Mouse (Mus musculus) midbrain, postnatal 0 days (tissue): Measurements from ENCODE around the gene Atp6v1e1. TPM values are rescaled to one million over a fixed set of nuclear protein-coding genes. Genes with fewer than 3 reads are reported as not detected.

Source experiments
- ATAC-seq: fragments of 200-750 bp; cut with Nextera tagmentation; 2 replicates; pipeline ENCODE4 v1.8.0; 2017; ENCODE audit warnings: moderate number of reproducible peaks, mild to moderate bottlenecking, moderate TSS enrichment, moderate library complexity; ENCODE audit not compliant: low FRiP score
- DNase-seq: peaks from one replicate; pipeline ENCODE4 v3.0.0-alpha.2; 2015; ENCODE audit warnings: low spot score
- H3K27ac ChIP-seq: fragments of 300-500 bp; sonication (generic); 2 replicates; pipeline ENCODE4 v1.5.1; 2014; ENCODE audit warnings: low read depth, mild to moderate bottlenecking, low read length, mixed read lengths
- H3K27me3 ChIP-seq: fragments of 300-500 bp; sonication (generic); 2 replicates; pipeline ENCODE4 v1.6.1; 2014; ENCODE audit warnings: low read length, control low read depth, mixed read lengths; ENCODE audit not compliant: insufficient read depth
- H3K36me3 ChIP-seq: fragments of 300-500 bp; sonication (generic); 2 replicates; pipeline ENCODE4 v1.6.1; 2014; ENCODE audit warnings: low read length, control low read depth, mixed read lengths; ENCODE audit not compliant: insufficient read depth
- H3K4me1 ChIP-seq: fragments of 300-500 bp; sonication (generic); 2 replicates; pipeline ENCODE4 v1.6.1; 2014; ENCODE audit warnings: mild to moderate bottlenecking, control low read depth, antibody characterized with exemption, low read length, mixed read lengths; ENCODE audit not compliant: insufficient read depth
- H3K4me2 ChIP-seq: fragments of 300-500 bp; sonication (generic); 2 replicates; pipeline ENCODE4 v1.6.1; 2014; ENCODE audit warnings: low read depth, mild to moderate bottlenecking, low read length, mixed read lengths; ENCODE audit not compliant: poor library complexity, severe bottlenecking
- H3K4me3 ChIP-seq: fragments of 300-500 bp; sonication (generic); 2 replicates; pipeline ENCODE4 v1.5.1; 2014; ENCODE audit warnings: low read depth, mild to moderate bottlenecking, low read length, moderate library complexity
- H3K9ac ChIP-seq: fragments of 300-500 bp; sonication (generic); replicated peaks from 2 replicates; pipeline ENCODE4 v1.6.1; 2014; ENCODE audit warnings: mild to moderate bottlenecking, low read length, moderate library complexity, mixed read lengths; ENCODE audit not compliant: poor library complexity, severe bottlenecking
- H3K9me3 ChIP-seq: fragments of 300-500 bp; sonication (generic); 2 replicates; pipeline ENCODE4 v1.6.1; 2016; ENCODE audit warnings: low read length, control low read depth
- CTCF ChIP-seq: IDR thresholded peaks from 2 replicates; pipeline ENCODE4 v1.5.1; 2016; ENCODE audit warnings: antibody characterized with exemption, mild to moderate bottlenecking
- WGBS: fragments of 180-500 bp; shearing (Covaris S2); extraction: QIAGEN DNeasy Blood & Tissue Kit; methylation state at CpG from one replicate; pipeline ENCODE4 v1.1.7; 2014; 5-methylcytosine and 5-hydroxymethylcytosine counted together
- polyA plus RNA-seq: library from polyadenylated mRNA; unstranded; fragments of >200 nt; fragmentation: Nextera tagmentation; extraction: Ambion mirVana; gene quantifications from 2 replicates; pipeline ENCODE4 v1.2.1, GENCODE M21; 2015
- total RNA-seq: library from RNA; depleted of rRNA; stranded (reverse); fragments of >200 nt; gene quantifications from 2 replicates; pipeline ENCODE4 v1.2.3, GENCODE M21; 2014

The Atp6v1e1 gene
- total and polyA plus RNA-seq, 2 experiments from 2014 or later = 251 to 333 TPM

DNA sequence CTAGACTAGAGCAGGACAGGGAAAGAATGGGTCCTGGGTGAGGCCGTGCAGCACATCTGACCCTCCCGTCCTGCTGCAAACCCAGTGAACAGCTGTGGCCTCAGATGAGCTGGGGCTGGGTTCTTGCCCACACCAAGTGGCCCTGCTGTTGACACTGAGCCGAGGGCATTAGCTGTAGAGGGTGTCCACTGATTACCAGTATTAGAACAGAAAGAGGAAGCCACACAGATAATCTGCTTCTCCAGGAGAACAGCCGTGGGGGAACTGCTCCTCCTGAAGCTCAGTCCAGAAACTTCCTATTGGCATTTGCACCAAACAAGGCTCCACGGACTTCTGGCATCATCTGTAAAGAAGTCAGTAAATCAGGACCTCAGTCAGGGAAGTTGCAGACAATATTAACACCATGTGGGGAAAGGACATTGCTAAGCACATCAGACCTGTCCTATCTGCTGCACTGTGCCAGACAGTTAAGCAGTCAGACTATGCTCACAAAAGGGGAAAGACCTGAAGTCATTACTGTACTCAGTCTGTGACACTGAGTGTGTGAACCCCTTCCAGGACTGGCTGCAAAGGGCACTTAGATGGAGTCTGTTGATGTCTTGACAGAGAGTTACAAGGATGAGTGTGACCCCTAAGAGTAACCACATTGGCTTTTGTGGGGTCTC lies 27.0 kb downstream of the Atp6v1e1 start:
- no peak for TF ChIP-seq CTCF
- Histone ChIP-seq H3K4me2 (no peak overlapping the region), H3K4me3 (no peak overlapping the region), H3K9me3 (no peaks in the 10 kb centered on the region), H3K27ac (no peak overlapping the region), H3K9ac (no peak overlapping the region), H3K36me3 (peaks cover 67% of the 10 kb centered on the region), H3K27me3 (no peaks in the 10 kb centered on the region), H3K4me1 (no peaks in the 10 kb centered on the region)
- ATAC-seq = no peak
- no peak for DNase-seq
- 89% methylated on average over 5 of the region's 5 CpGs for WGBS

DNA sequence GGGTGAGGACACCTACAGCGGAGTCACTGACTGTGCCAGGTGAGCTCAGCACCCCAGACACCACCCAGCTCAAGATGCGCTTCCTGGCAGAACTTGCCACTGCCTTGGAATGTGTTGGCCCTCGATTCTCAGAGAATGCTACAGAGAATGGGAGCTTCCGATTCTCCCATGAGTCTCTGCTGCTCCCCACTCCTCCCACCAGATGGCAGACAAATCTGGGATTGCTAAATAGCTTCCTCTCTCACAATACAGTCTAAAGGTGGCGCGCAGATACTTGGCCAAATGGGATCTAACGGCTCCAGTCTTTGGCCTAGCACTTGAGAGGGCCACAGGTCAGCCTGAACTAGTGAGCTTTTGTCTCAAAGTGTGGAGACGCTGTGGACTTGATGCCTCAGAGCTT lies 29.6 kb downstream of the Atp6v1e1 start:
- Histone ChIP-seq H3K4me3 (no peak overlapping the region), H3K36me3 (peaks cover 57% of the 10 kb centered on the region), H3K4me1 (no peaks in the 10 kb centered on the region), H3K4me2 (no peak overlapping the region), H3K27ac (no peak overlapping the region), H3K9me3 (no peaks in the 10 kb centered on the region), H3K27me3 (no peaks in the 10 kb centered on the region), H3K9ac (no peak overlapping the region)
- DNase-seq (peak; percentile 32), ATAC-seq (no peak)
- TF ChIP-seq CTCF = peak; percentile 60
- WGBS = 83% methylated on average over 8 of the region's 8 CpGs

- TF ChIP-seq CTCF = no peak
- no peak overlapping the region for H3K9ac ChIP-seq
- no peak overlapping the region for H3K27ac ChIP-seq
- H3K4me3 ChIP-seq = no peak overlapping the region
- no peak overlapping the region for H3K4me2 ChIP-seq
- no peaks in the 10 kb centered on the region for H3K9me3 ChIP-seq
- H3K4me1 ChIP-seq = no peaks in the 10 kb centered on the region
- 60% methylated on average over 5 of the region's 5 CpGs for WGBS
- DNase-seq (no peak), ATAC-seq (no peak)
- no peaks in the 10 kb centered on the region for H3K27me3 ChIP-seq
- H3K36me3 ChIP-seq = peaks cover 36% of the 10 kb centered on the region
These were observed 31.9 kb downstream of the Atp6v1e1 start for GRCm38 (mm10) chr6:120790717-120791116.

DNA sequence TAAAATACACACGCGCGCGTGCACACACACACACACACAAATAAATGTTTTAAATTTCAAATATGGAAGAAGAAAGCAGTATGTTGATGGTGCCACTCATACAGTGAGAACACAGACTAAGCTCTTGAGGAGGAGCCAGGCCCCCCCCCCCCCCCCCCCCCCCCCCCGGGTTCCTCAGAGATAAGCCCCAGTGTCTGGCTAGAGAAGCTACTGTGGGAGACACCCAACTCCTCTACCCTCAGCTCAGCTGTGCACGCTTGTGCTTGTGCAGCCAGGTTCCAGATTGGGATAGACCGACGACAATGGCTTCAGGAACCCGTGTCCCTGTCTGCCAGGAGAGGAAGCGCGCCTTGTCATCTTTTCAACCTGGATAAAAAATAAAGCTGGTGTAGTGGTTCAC lies 32.4 kb downstream of the Atp6v1e1 start:
- Histone ChIP-seq H3K4me2 (no peak overlapping the region), H3K9ac (no peak overlapping the region), H3K4me3 (no peak overlapping the region), H3K27ac (no peak overlapping the region), H3K27me3 (no peaks in the 10 kb centered on the region), H3K9me3 (no peaks in the 10 kb centered on the region), H3K4me1 (no peaks in the 10 kb centered on the region), H3K36me3 (peaks cover 31% of the 10 kb centered on the region)
- TF ChIP-seq CTCF = no peak
- WGBS = 93% methylated on average over 10 of the region's 11 CpGs
- DNase-seq = no peak
- 0 out of 2 replicates have a peak, but pooled peaks have one; percentile 28 for ATAC-seq

DNA sequence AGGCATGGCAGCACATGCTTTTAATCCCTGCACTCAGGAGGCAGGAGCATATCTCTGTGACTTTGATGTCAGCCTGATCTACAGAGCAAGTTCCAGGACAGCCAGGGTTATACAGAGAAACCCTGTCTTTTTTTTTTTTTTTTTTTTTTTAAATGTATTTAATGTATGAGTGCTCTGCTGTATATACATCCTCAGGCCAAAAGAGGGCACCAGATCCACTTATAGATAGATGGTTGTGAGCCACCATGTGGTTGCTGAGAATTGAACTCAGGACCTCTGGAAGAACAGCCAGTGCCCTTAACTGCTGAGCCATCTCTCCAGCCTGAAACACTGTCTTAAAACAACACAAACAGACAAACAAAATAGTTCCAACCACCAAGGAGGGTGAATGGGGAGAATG lies 33.7 kb downstream of the Atp6v1e1 start:
- Histone ChIP-seq H3K9me3 (no peaks in the 10 kb centered on the region), H3K4me1 (no peaks in the 10 kb centered on the region), H3K27ac (no peak overlapping the region), H3K27me3 (no peaks in the 10 kb centered on the region), H3K36me3 (peaks cover 18% of the 10 kb centered on the region), H3K4me3 (no peak overlapping the region), H3K9ac (no peak overlapping the region), H3K4me2 (no peak overlapping the region)
- TF ChIP-seq CTCF = peak; percentile 42
- DNase-seq = peak; percentile 53
- ATAC-seq = no peak

DNA sequence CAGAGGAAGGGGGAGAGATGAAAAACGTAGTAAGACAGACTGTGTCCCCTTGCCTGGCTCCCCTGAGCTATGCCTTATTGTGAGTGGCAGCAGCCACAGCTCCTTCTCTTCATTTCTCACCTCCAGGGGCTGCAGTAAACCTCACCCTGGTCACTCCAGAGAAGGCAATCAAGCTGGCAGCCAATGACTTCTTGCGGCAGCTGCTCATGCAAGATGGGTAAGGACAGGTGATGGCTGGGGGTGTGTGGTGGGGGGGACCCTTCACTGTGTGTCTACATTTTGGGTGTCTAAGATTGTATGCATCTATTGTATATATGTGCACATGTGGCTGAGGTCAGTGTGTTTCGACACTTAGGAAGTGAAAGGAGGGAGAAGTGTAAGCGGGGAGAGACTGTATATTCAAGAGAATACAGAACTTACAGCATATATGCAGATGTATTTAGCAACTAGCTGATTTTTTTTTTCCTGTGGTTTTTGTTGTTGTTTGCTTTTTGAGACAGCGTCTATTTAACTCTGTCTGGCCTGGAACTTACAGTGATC lies 34.5 kb downstream of the Atp6v1e1 start:
- Histone ChIP-seq H3K9ac (no peak overlapping the region), H3K36me3 (0 out of 2 replicates have a peak, but pooled peaks cover 11% of the 10 kb centered on the region), H3K4me1 (no peaks in the 10 kb centered on the region), H3K9me3 (no peaks in the 10 kb centered on the region), H3K27me3 (no peaks in the 10 kb centered on the region), H3K4me2 (no peak overlapping the region), H3K27ac (no peak overlapping the region), H3K4me3 (no peak overlapping the region)
- ATAC-seq (0 out of 2 replicates have a peak, but pooled peaks have one; percentile 2), DNase-seq (no peak)
- 74% methylated on average over 5 of the region's 5 CpGs for WGBS
- no peak for TF ChIP-seq CTCF
